Mouse (Mus musculus) small intestine, adult 2 months (tissue): ENCODE data around the gene Echdc2.

ENCODE experiments used
- CTCF ChIP-seq: fragments of 200-500 bp; IDR thresholded peaks from 2 replicates; pipeline ENCODE4 v1.5.1; 2012; ENCODE audit warnings: low read depth, mild to moderate bottlenecking, control low read depth, inconsistent platforms, low read length, moderate library complexity, mixed read lengths; ENCODE audit not compliant: insufficient replicate concordance, insufficient read length; ENCODE audit errors: extremely low read depth
- POLR2A ChIP-seq: fragments of 200-500 bp; IDR thresholded peaks from 2 replicates; pipeline ENCODE4 v1.6.1; 2012; ENCODE audit warnings: low read depth, mild to moderate bottlenecking, control low read depth, inconsistent platforms, low read length, moderate library complexity

- no peak for TF ChIP-seq CTCF
- no peak for TF ChIP-seq POLR2A
Observed at GRCm38 (mm10) chr4:108127516-108127915, 37.7 kb upstream of the Echdc2 start.
